Mouse (Mus musculus): ENCODE data around the gene Lifr. TPM values are rescaled to one million over a fixed set of nuclear protein-coding genes. Genes with fewer than 3 reads are reported as not detected.

Lifr gene
- polyA plus RNA-seq, 1 experiment from 2014 or later: 8.5 TPM

DNA sequence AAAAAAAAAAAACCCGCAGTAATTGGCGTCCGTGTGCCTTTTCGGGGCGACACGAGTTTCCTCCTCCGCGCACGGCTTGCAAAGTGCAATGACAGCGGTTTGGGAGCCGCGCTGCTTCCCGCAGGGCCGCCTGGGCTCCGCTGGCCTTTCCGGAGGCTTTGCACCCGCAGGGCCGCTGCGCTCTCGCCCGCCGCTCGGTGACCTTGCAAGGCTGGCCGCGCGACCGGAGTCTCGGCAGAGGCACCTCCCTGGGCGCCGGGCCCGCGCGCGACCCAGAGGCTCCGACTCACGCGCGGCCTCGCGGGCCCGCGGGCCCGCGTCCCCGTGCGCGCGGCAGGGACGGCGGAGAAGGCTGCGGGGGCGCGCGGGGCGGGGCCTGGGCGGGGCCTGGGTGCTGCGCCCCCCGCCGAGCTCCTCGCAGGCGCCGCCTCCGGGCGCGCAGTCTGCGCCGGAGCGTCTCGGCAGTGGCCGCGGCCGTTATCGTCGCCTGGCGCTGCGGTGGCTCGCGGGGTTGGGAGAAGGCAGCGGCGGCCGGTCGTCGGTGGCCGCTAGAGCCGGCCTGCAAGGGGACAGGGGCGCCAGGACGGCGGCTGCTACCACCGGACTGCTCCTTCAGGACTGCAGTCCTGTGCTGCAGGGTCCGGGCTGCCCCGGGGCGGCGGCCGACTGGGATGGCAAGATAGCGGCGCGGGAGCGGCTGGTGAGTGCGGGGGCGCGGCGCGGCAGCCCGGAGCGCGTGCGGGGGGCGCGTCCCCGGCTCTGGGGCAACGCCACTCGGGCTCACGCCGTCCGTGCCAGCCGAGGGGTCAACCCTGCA lies 38.9 kb downstream of the Lifr start:
- ATAC-seq (peak; percentile 97), DNase-seq (ENCODE audit: low spot score) (peak; percentile 88)
- H3K27me3 ChIP-seq (replicated peaks; ENCODE audit: control insufficient read depth, insufficient read depth, low read length): peaks cover 11% of the 10 kb centered on the region; the same call in 1 of the 2 replicates
- H3K4me1 ChIP-seq (ENCODE audit: control insufficient read depth, insufficient read depth, low read length): peaks cover 10% of the 10 kb centered on the region
- H3K9me3 ChIP-seq (replicated peaks; ENCODE audit: control insufficient read depth, low read length): no peaks in the 10 kb centered on the region
- peak overlapping the region; percentile 74 for H3K4me3 ChIP-seq (ENCODE audit: low read depth, low read length)
- H3K4me2 ChIP-seq (ENCODE audit: low read length): peak overlapping the region; percentile 91
- WGBS: under 1% methylated on average over 87 of the region's 116 CpGs
- peak overlapping the region; percentile 82 for H3K9ac ChIP-seq (ENCODE audit: low read length)
- H3K27ac ChIP-seq (ENCODE audit: low read depth, low read length): peak overlapping the region; percentile 78
- H3K36me3 ChIP-seq (ENCODE audit: control insufficient read depth, insufficient read depth, low read length): no peaks in the 10 kb centered on the region

DNA sequence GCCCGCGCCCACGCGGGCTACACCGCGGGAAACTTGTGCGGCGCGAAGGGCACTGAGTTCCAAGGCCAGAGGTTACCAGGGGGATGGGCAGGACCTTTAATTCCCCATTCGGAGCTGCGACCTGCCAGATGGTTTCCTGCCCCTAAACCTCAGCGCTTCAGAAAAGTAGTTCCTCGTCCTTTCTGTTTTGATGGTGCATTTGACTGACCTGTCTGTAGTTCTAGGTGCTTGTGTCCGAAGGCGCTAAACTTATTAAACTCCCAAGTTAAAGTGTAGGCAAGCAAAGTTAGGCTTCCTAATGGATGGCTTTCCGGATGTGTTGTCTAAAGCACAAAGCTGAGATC lies 39.5 kb downstream of the Lifr start:
- DNase-seq (ENCODE audit: low spot score) (peak; percentile 31), ATAC-seq (no peak)
- peak overlapping the region; percentile 78; the same call in 1 of the 2 replicates for H3K27ac ChIP-seq (ENCODE audit: low read depth, low read length)
- no peaks in the 10 kb centered on the region for H3K9me3 ChIP-seq (replicated peaks; ENCODE audit: control insufficient read depth, low read length)
- peaks cover 10% of the 10 kb centered on the region for H3K4me1 ChIP-seq (ENCODE audit: control insufficient read depth, insufficient read depth, low read length)
- H3K4me2 ChIP-seq (ENCODE audit: low read length): peak overlapping the region; percentile 91
- H3K4me3 ChIP-seq (ENCODE audit: low read depth, low read length): peak overlapping the region; percentile 74
- H3K27me3 ChIP-seq (replicated peaks; ENCODE audit: control insufficient read depth, insufficient read depth, low read length): peaks cover 11% of the 10 kb centered on the region; the same call in 1 of the 2 replicates
- 1% methylated on average over 16 of the region's 16 CpGs for WGBS
- peak overlapping the region; percentile 82 for H3K9ac ChIP-seq (ENCODE audit: low read length)
- H3K36me3 ChIP-seq (ENCODE audit: control insufficient read depth, insufficient read depth, low read length): no peaks in the 10 kb centered on the region

DNA sequence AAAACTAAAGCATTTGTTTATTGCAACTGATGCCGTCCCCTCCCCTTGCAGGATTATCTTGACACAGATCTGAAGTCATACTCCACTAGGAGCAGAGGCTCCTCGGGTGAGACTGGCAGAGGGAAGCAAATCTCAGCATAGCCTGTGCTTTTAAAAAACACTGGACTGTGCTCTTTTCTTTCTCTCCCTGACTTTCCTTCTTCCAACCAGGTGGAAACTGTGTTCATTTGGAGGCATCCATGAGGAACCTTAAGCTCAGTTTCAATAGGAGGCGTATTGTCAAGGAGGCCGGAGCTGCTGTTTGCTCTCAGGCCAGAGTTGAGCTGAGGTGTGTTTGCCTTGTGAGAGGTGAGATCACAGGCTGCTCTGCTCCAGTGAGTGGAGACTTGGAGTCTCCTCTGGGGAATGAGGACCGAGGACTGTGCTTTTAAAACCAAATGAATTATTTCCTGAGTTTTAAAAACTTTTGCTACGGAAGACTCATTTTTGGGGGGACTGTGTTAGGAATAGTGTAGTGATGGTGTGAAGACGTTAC lies 40.3 kb downstream of the Lifr start:
- Histone ChIP-seq H3K36me3 (ENCODE audit: control insufficient read depth, insufficient read depth, low read length) (no peaks in the 10 kb centered on the region), H3K9ac (ENCODE audit: low read length) (no peak overlapping the region), H3K4me1 (ENCODE audit: control insufficient read depth, insufficient read depth, low read length) (peaks cover 10% of the 10 kb centered on the region), H3K4me3 (ENCODE audit: low read depth, low read length) (peak overlapping the region; percentile 74), H3K27me3 (replicated peaks; ENCODE audit: control insufficient read depth, insufficient read depth, low read length) (peaks cover 11% of the 10 kb centered on the region; the same call in 1 of the 2 replicates), H3K4me2 (ENCODE audit: low read length) (peak overlapping the region; percentile 91), H3K9me3 (replicated peaks; ENCODE audit: control insufficient read depth, low read length) (no peaks in the 10 kb centered on the region), H3K27ac (ENCODE audit: low read depth, low read length) (no peak overlapping the region)
- WGBS: 37% methylated on average over 7 of the region's 7 CpGs
- DNase-seq (ENCODE audit: low spot score) (no peak), ATAC-seq (no peak)

DNA sequence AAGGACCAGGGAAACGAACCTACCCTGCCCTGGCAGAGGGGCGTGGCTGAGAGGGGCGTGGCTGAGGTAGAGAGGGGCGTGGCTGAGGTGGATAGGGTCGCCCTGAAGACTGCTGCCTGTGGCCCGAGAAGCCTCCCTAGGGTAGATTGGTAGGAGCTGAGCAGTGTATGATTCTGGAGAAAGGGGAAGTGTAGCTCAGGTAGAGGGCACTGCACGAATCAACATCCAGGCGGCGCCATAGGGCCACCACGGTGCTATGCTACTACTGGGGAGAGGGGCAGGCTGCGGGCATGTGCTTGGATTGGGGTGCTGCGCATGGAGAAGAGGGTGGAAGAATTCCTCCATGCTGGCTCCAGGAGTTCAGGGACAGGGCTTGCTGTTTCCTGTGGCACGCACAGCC lies 42.3 kb downstream of the Lifr start:
- Histone ChIP-seq H3K9me3 (replicated peaks; ENCODE audit: control insufficient read depth, low read length) (no peaks in the 10 kb centered on the region), H3K4me3 (ENCODE audit: low read depth, low read length) (no peak overlapping the region), H3K27ac (ENCODE audit: low read depth, low read length) (no peak overlapping the region), H3K4me2 (ENCODE audit: low read length) (no peak overlapping the region), H3K27me3 (replicated peaks; ENCODE audit: control insufficient read depth, insufficient read depth, low read length) (peaks cover 11% of the 10 kb centered on the region; the same call in 1 of the 2 replicates), H3K9ac (ENCODE audit: low read length) (no peak overlapping the region), H3K4me1 (ENCODE audit: control insufficient read depth, insufficient read depth, low read length) (peaks cover 10% of the 10 kb centered on the region), H3K36me3 (ENCODE audit: control insufficient read depth, insufficient read depth, low read length) (no peaks in the 10 kb centered on the region)
- ATAC-seq (no peak), DNase-seq (ENCODE audit: low spot score) (no peak)
- 31% methylated on average over 13 of the region's 13 CpGs for WGBS

DNA sequence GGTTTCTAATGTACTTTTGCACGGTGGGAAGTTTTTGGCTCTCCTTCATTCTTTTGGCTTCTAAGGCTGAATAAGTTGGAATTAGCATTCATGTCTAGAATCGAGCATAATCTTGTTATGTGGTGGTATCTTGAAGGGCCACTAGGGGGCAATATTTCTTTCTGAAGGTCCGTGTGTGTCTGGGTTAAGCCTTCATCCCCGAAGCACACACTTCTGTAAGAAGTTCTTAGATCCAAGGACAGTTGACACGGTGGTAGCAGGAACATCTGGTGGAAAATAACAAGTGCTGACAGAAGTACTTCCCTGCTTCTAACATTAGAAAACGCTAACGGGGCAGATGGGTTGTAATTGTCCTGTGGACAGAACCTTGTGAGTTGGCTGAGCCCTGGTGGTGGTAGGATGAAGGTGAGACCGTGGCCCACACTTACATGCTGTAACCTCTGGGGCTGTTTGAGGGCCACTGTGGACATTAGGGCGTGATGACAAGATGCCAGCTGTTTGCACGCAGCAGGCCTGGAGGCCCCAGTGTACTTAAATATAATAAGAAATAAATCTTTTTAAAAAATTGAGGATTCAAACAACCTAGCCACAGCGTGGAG lies 44.1 kb downstream of the Lifr start:
- Histone ChIP-seq H3K4me2 (ENCODE audit: low read length) (no peak overlapping the region), H3K9me3 (replicated peaks; ENCODE audit: control insufficient read depth, low read length) (no peaks in the 10 kb centered on the region), H3K4me1 (ENCODE audit: control insufficient read depth, insufficient read depth, low read length) (peaks cover 10% of the 10 kb centered on the region), H3K36me3 (ENCODE audit: control insufficient read depth, insufficient read depth, low read length) (no peaks in the 10 kb centered on the region), H3K9ac (ENCODE audit: low read length) (no peak overlapping the region), H3K4me3 (ENCODE audit: low read depth, low read length) (no peak overlapping the region), H3K27me3 (replicated peaks; ENCODE audit: control insufficient read depth, insufficient read depth, low read length) (peaks cover 11% of the 10 kb centered on the region; the same call in 1 of the 2 replicates), H3K27ac (ENCODE audit: low read depth, low read length) (no peak overlapping the region)
- ATAC-seq: no peak
- DNase-seq (ENCODE audit: low spot score): peak; percentile 70
- 54% methylated on average over 11 of the region's 11 CpGs for WGBS

DNA sequence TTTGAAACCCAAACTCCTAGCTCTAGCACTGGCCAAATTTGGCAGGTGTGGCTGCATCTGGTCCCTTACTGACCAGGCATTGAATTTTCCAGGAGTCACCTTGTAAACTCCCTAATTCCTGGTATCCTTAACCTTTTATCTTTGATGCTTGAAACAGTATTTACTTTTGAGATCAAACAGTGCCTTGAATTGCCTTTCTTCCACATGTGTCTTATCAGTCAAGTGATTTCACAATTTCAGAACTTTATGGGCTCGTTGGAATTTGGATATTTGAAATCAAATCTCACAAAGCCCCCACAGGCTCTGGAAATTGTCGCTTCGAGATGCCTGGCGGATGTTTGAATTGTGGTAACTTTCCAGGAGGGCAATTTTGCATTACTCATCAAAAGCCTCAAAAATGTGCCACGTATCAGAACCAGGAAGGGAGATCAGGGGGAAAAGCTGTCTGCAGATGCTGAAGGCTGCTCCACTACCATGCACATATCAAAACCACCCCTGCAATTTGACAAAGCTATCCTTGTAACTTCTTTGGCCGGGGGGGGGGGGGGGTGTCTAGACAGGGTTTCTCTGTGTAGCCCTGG lies 45.7 kb downstream of the Lifr start:
- ATAC-seq (no peak), DNase-seq (ENCODE audit: low spot score) (no peak)
- 0 out of 2 replicates have a peak, but pooled peaks cover 1% of the 10 kb centered on the region for H3K27me3 ChIP-seq (replicated peaks; ENCODE audit: control insufficient read depth, insufficient read depth, low read length)
- no peak overlapping the region for H3K4me2 ChIP-seq (ENCODE audit: low read length)
- H3K9me3 ChIP-seq (replicated peaks; ENCODE audit: control insufficient read depth, low read length): no peaks in the 10 kb centered on the region
- no peak overlapping the region for H3K4me3 ChIP-seq (ENCODE audit: low read depth, low read length)
- no peaks in the 10 kb centered on the region for H3K4me1 ChIP-seq (ENCODE audit: control insufficient read depth, insufficient read depth, low read length)
- no peak overlapping the region for H3K9ac ChIP-seq (ENCODE audit: low read length)
- WGBS: 88% methylated on average over 6 of the region's 6 CpGs
- no peaks in the 10 kb centered on the region for H3K36me3 ChIP-seq (ENCODE audit: control insufficient read depth, insufficient read depth, low read length)
- no peak overlapping the region for H3K27ac ChIP-seq (ENCODE audit: low read depth, low read length)

DNA sequence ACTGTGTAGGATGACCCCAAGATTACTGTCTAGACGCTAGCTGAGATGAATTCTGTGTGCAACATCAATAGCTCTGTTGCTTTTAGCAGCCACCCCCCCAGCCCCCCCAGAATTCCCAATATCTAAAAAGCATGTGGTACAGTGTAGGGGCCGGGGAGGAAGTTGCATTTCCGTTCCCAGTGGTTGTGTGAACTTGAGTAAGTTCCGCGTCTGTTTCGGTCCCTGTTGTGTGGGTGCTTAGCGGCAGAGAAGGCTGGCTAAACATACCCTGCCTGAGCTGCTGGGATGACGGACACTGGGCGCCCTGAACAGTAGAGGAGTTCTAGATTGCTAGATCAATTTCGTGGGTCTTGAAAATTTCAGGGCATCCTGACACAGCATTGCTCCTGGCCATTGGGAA lies 46.5 kb downstream of the Lifr start:
- H3K27me3 ChIP-seq (replicated peaks; ENCODE audit: control insufficient read depth, insufficient read depth, low read length): no peaks in the 10 kb centered on the region
- DNase-seq (ENCODE audit: low spot score) (no peak), ATAC-seq (no peak)
- H3K27ac ChIP-seq (ENCODE audit: low read depth, low read length): no peak overlapping the region
- no peak overlapping the region for H3K4me3 ChIP-seq (ENCODE audit: low read depth, low read length)
- H3K36me3 ChIP-seq (ENCODE audit: control insufficient read depth, insufficient read depth, low read length): no peaks in the 10 kb centered on the region
- WGBS: 91% methylated on average over 10 of the region's 10 CpGs
- no peaks in the 10 kb centered on the region for H3K4me1 ChIP-seq (ENCODE audit: control insufficient read depth, insufficient read depth, low read length)
- H3K9me3 ChIP-seq (replicated peaks; ENCODE audit: control insufficient read depth, low read length): no peaks in the 10 kb centered on the region
- no peak overlapping the region for H3K9ac ChIP-seq (ENCODE audit: low read length)
- H3K4me2 ChIP-seq (ENCODE audit: low read length): no peak overlapping the region

DNA sequence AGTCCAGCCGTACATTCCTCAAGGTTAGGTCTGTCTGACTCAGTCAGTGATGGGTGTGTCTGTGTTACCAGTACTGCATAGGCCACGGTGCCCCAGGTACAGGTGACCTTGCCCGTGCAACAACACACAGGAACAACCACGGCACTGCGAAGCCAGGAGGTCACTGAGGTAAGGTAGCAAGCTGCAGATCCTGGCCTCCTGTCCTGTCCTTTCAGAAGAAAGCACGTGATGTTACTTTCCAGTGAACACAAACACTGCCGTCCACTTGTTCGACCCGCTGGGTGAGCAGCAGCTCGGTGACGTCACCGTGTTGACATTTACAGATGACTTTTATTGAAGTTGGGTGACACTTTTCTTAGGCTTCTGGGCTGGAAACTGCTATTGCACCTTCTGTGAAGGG lies 47.2 kb downstream of the Lifr start:
- no peaks in the 10 kb centered on the region for H3K36me3 ChIP-seq (ENCODE audit: control insufficient read depth, insufficient read depth, low read length)
- no peak overlapping the region for H3K9ac ChIP-seq (ENCODE audit: low read length)
- H3K27ac ChIP-seq (ENCODE audit: low read depth, low read length): no peak overlapping the region
- DNase-seq (ENCODE audit: low spot score) (no peak), ATAC-seq (no peak)
- no peaks in the 10 kb centered on the region for H3K9me3 ChIP-seq (replicated peaks; ENCODE audit: control insufficient read depth, low read length)
- no peaks in the 10 kb centered on the region for H3K27me3 ChIP-seq (replicated peaks; ENCODE audit: control insufficient read depth, insufficient read depth, low read length)
- 91% methylated on average over 12 of the region's 12 CpGs for WGBS
- H3K4me3 ChIP-seq (ENCODE audit: low read depth, low read length): no peak overlapping the region
- H3K4me2 ChIP-seq (ENCODE audit: low read length): no peak overlapping the region
- no peaks in the 10 kb centered on the region for H3K4me1 ChIP-seq (ENCODE audit: control insufficient read depth, insufficient read depth, low read length)
